Mouse (Mus musculus): Measurements from ENCODE around the gene Stac3. TPM values are rescaled to one million over a fixed set of nuclear protein-coding genes. Genes with fewer than 3 reads are reported as not detected.

Gene Stac3
- total RNA-seq, 2 experiments from 2014 or later = not detected

DNA sequence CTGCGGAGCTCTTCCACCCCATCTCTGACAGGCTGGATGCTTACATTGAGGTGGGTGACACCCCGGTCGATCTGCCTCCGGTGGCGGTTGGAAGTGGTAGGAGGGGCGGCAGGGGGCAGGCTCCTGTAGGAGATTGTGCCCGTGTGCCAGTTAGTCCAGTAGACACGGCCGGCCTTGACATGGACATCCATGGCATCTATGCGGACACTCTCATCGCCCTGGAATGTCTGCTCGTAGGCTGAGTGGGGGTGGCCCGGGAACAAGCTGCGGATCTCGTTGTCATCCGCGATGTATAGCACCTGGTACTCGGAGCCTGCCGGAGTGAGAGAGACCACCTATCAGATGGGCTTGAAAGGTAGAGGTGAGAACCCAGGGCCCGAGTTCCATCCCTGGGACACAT, 42.9 kb downstream of the Stac3 start:
- ATAC-seq (replicated peaks; ENCODE audit: low FRiP score, low TSS enrichment, poor library complexity, severe bottlenecking) = no peak

DNA sequence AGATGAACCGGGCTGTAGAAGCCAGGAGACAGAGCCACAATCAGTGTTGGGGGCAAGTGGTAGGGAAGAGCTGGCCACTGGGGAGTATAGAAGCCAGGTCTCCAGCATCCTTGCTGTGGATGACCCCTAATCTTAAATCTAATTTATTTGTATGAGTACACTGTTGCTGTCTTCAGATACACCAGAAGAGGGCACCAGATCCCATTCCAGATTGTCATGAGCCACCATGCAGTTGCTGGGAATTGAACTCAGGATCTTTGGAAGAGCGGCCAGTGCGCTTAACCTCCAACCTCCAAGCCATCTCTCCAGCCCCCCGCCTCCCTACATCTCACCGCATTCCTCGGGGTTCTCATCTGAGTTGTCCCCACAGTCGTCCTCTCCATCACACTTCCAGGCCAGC, 45.0 kb downstream of the Stac3 start:
- no peak for ATAC-seq (replicated peaks; ENCODE audit: low FRiP score, low TSS enrichment, poor library complexity, severe bottlenecking)

DNA sequence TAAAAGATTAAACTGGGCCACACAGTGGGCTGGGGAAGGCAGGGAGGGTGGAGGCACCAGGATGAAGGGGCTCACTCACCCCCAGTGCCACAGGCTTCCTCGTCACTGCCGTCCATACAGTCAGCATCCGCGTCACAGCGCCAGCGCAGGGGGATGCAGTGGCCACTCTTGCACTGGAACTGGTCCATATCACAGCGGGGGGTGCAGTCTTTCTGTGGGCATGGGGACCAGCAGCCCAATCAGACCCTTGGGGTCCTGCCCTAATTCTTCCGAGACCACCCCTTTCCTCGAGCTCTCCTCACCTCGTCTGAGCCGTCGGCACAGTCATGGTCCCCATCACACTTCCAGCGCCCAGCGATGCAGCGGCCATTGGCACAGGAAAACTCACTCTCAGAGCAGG, 46.8 kb downstream of the Stac3 start:
- ATAC-seq (replicated peaks; ENCODE audit: low FRiP score, low TSS enrichment, poor library complexity, severe bottlenecking) = no peak

- no peak for ATAC-seq (replicated peaks; ENCODE audit: low FRiP score, low TSS enrichment, poor library complexity, severe bottlenecking)
These were observed 48.4 kb downstream of the Stac3 start for GRCm38 (mm10) chr10:127549892-127550291.

GRCm38 (mm10) chr10:127555703-127556102, 54.2 kb downstream of the Stac3 start:
- ATAC-seq (replicated peaks; ENCODE audit: low FRiP score, low TSS enrichment, poor library complexity, severe bottlenecking) = peak; percentile 62

DNA sequence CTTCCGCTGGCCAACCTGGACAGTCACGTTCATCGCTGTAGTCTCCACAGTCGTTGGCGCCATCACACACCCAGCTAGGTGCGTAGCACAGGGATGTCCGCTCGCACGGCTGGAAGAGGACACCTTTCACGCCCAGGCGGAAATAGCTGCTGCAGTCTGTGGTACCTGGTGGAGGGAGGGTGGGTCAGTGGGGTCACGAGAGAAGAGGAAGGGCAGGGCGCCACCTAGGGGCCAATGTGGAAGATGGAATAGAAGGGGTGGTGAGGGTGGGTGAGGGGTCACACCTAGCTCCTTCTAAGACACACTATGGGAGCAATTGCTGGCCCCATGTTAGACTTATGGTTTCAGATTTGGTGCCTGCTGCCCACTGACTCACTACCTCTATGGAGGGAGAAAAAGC, 55.9 kb downstream of the Stac3 start:
- no peak for ATAC-seq (replicated peaks; ENCODE audit: low FRiP score, low TSS enrichment, poor library complexity, severe bottlenecking)

Other genes starting within 250 kb of the Stac3 start
- gene Kif5a, start 238.3 kb upstream of the Stac3 start, total RNA-seq (2014; fragmentation: Nextera tagmentation) = not detected in 2 replicates
- gene Kif5a, start 238.3 kb upstream of the Stac3 start, total RNA-seq (2017) = 0.14 and 0.23 TPM in 2 replicates
- 100 and 123 TPM in 2 replicates for gene Dctn2, start 235.3 kb upstream of the Stac3 start, total RNA-seq (2014; fragmentation: Nextera tagmentation)
- gene Dctn2, start 235.3 kb upstream of the Stac3 start, total RNA-seq (2017) = 106 and 124 TPM in 2 replicates
- 42.8 and 72.8 TPM in 2 replicates for gene Mbd6, start 212.7 kb upstream of the Stac3 start, total RNA-seq (2014; fragmentation: Nextera tagmentation)
- gene Mbd6, start 212.7 kb upstream of the Stac3 start, total RNA-seq (2017) = 2.7 and 3.8 TPM in 2 replicates
- gene Mars, start 189.9 kb upstream of the Stac3 start, total RNA-seq (2014; fragmentation: Nextera tagmentation) = 135 and 140 TPM in 2 replicates
- gene Mars, start 189.9 kb upstream of the Stac3 start, total RNA-seq (2017) = 213 and 264 TPM in 2 replicates
- gene Arhgap9, start 179.7 kb upstream of the Stac3 start, total RNA-seq (2014; fragmentation: Nextera tagmentation) = 20.9 and 31.7 TPM in 2 replicates
- 10.5 and 10.8 TPM in 2 replicates for gene Arhgap9, start 179.7 kb upstream of the Stac3 start, total RNA-seq (2017)
- not detected in 2 replicates for gene Gli1, start 159.7 kb upstream of the Stac3 start, total RNA-seq (2014; fragmentation: Nextera tagmentation)
- not detected in 2 replicates for gene Gli1, start 159.7 kb upstream of the Stac3 start, total RNA-seq (2017)
- not detected in 2 replicates for gene Inhbe, start 147.3 kb upstream of the Stac3 start, total RNA-seq (2014; fragmentation: Nextera tagmentation)
- not detected in 2 replicates for gene Inhbe, start 147.3 kb upstream of the Stac3 start, total RNA-seq (2017)
- not detected in 2 replicates for gene Inhbc, start 131.3 kb upstream of the Stac3 start, total RNA-seq (2014; fragmentation: Nextera tagmentation)
- gene Inhbc, start 131.3 kb upstream of the Stac3 start, total RNA-seq (2017) = not detected in 2 replicates
- 46.8 and 49.9 TPM in 2 replicates for gene R3hdm2, start 121.4 kb upstream of the Stac3 start, total RNA-seq (2014; fragmentation: Nextera tagmentation)
- gene R3hdm2, start 121.4 kb upstream of the Stac3 start, total RNA-seq (2017) = 25.3 and 38.5 TPM in 2 replicates
- gene Ndufa4l2, start 13.3 kb downstream of the Stac3 start, total RNA-seq (2014; fragmentation: Nextera tagmentation) = not detected in 2 replicates
- gene Ndufa4l2, start 13.3 kb downstream of the Stac3 start, total RNA-seq (2017) = not detected in 2 replicates
- 159 and 164 TPM in 2 replicates for gene Shmt2, start 20.8 kb downstream of the Stac3 start, total RNA-seq (2014; fragmentation: Nextera tagmentation)
- 76.6 and 87.1 TPM in 2 replicates for gene Shmt2, start 20.8 kb downstream of the Stac3 start, total RNA-seq (2017)
- gene Nxph4, start 32.9 kb downstream of the Stac3 start, total RNA-seq (2014; fragmentation: Nextera tagmentation) = not detected in 2 replicates
- gene Nxph4, start 32.9 kb downstream of the Stac3 start, total RNA-seq (2017) = not detected in 2 replicates
- gene Lrp1, start 119.5 kb downstream of the Stac3 start, total RNA-seq (2014; fragmentation: Nextera tagmentation) = 0.26 TPM in 1 of 2 replicates, not detected in the other
- gene Lrp1, start 119.5 kb downstream of the Stac3 start, total RNA-seq (2017) = 0.04 TPM in 1 of 2 replicates, not detected in the other
- 51.7 and 57.9 TPM in 2 replicates for gene Stat6, start 141.3 kb downstream of the Stac3 start, total RNA-seq (2014; fragmentation: Nextera tagmentation)
- 32.2 and 35.3 TPM in 2 replicates for gene Stat6, start 141.3 kb downstream of the Stac3 start, total RNA-seq (2017)
- gene Nemp1, start 165.2 kb downstream of the Stac3 start, total RNA-seq (2014; fragmentation: Nextera tagmentation) = 19.4 and 22.7 TPM in 2 replicates
- 17.6 and 35.2 TPM in 2 replicates for gene Nemp1, start 165.2 kb downstream of the Stac3 start, total RNA-seq (2017)
- 0.99 TPM in 1 of 2 replicates, not detected in the other for gene Nab2, start 166.9 kb downstream of the Stac3 start, total RNA-seq (2014; fragmentation: Nextera tagmentation)
- gene Nab2, start 166.9 kb downstream of the Stac3 start, total RNA-seq (2017) = 1.1 and 2.2 TPM in 2 replicates
- 0.79 and 1.4 TPM in 2 replicates for gene Myo1a, start 203.5 kb downstream of the Stac3 start, total RNA-seq (2014; fragmentation: Nextera tagmentation)
- not detected in 2 replicates for gene Myo1a, start 203.5 kb downstream of the Stac3 start, total RNA-seq (2017)
- gene Tac2, start 222.8 kb downstream of the Stac3 start, total RNA-seq (2014; fragmentation: Nextera tagmentation) = 3.5 and 9.5 TPM in 2 replicates
- gene Tac2, start 222.8 kb downstream of the Stac3 start, total RNA-seq (2017) = 0.91 and 2.3 TPM in 2 replicates
- gene Zbtb39, start 237.9 kb downstream of the Stac3 start, total RNA-seq (2014; fragmentation: Nextera tagmentation) = 6.9 and 10.2 TPM in 2 replicates
- gene Zbtb39, start 237.9 kb downstream of the Stac3 start, total RNA-seq (2017) = 3.0 and 3.4 TPM in 2 replicates

Data from megakaryocyte-erythroid progenitor cell, adult 5-6 weeks (primary cell).